Mouse (Mus musculus) large intestine, adult 2 months (tissue): ENCODE results near the gene Fancc. TPM values are rescaled to one million over a fixed set of nuclear protein-coding genes. Genes with fewer than 3 reads are reported as not detected.
A peak's percentile ranks its signal among the peaks of the same experiment; 100 is the strongest.
"Not testable (repeated sequence)": the region's sequence is repeated elsewhere in the genome, so short reads cannot be mapped to it uniquely, and the experiment has no call there.

Source experiments
- DNase-seq: peaks from one replicate; pipeline ENCODE4 v3.0.0-alpha.2; 2012; ENCODE audit warnings: low read depth, low spot score
- WGBS: fragments of 180-500 bp; shearing (Covaris S2); methylation state at CpG from one replicate; pipeline ENCODE4 v1.1.7; 2018; 5-methylcytosine and 5-hydroxymethylcytosine counted together
- polyA plus RNA-seq: library from polyadenylated mRNA; depleted of rRNA; stranded (reverse); fragments of >200 nt; gene quantifications from 2 replicates; pipeline ENCODE4 v1.2.3, GENCODE M21; 2012

Gene Fancc
- polyA plus RNA-seq, 1 experiment: 6.2 TPM

- DNase-seq: no peak
- 30% methylated on average over 10 of the region's 10 CpGs for WGBS
These were observed 171.9 kb downstream of the Fancc start for GRCm38 (mm10) chr13:63324978-63325848.

- WGBS: 35% methylated on average over 3 of the region's 3 CpGs
- DNase-seq: no peak
These were observed 172.8 kb downstream of the Fancc start for GRCm38 (mm10) chr13:63324311-63324710.

DNA sequence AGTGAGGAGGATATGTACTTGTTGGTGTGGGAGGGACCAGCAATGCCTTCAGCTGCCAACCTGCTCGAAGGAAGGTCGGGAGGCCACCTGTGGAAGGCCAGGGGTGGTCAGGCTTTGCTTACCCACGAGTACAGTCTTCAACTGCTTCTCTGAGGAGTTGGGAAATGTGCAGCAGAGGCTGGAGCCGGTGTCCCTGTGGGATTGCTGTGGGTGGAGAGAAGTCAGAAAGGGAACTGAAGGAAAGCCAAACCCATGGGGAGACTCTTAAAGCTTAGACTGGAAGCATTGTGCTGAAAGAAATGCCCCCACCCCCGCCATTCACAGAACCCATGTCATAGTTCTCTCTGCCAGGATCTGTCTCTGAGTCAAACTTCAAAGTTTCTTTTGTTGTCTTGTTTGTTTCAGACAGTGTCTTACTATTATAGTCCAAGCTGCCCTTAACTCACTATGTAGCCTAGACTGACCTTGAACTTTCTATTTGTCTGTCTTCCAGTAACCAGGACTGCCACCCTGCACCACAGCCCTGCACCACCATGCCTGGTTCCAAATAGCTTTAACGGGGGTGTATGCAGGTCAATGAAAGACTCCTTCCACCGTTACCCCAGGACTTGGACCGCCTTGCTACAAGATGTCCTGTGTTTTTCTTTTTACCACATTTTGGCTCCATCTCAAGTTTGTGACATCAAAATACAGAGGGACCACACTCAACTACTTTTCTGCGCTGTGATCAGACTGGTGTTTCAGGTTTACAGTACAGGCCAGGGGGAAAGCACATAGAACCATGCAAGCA lies 173.6 kb downstream of the Fancc start:
- no peak for DNase-seq
- WGBS: 43% methylated on average over 9 of the region's 9 CpGs

GRCm38 (mm10) chr13:63322756-63323155 lies 174.3 kb downstream of the Fancc start:
- 83% methylated on average over 6 of the region's 6 CpGs for WGBS

DNA sequence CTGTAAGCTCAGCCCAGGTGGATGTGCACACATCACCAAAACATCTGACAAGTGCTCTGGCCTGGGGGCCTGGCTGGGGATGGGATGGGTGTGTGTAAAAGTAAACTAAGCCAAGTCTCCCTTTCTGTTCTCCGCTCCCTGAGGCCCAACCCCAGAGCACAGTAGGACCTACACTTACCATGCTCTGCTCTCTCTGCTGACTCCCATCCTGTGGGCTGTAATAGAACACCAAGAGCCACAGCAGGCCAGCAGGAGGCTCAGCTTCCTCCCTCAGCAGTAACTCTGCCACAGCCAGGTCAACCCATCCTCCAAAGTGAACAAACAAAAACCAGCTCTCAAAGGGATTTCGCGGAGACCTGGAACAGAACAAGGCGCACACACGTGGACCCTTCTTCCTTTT lies 175.4 kb downstream of the Fancc start:
- 81% methylated on average over 5 of the region's 5 CpGs for WGBS
- DNase-seq: no peak

More at GRCm38 (mm10) chr13:63322756-63323155, 174.3 kb downstream of the Fancc start:
- no peak for DNase-seq

GRCm38 (mm10) chr13:63319814-63320213 lies 177.3 kb downstream of the Fancc start:
- DNase-seq: no peak
- WGBS: 91% methylated on average over 7 of the region's 7 CpGs

GRCm38 (mm10) chr13:63317681-63318104 lies 179.4 kb downstream of the Fancc start:
- DNase-seq: no peak
- WGBS: 63% methylated on average over 7 of the region's 7 CpGs

DNA sequence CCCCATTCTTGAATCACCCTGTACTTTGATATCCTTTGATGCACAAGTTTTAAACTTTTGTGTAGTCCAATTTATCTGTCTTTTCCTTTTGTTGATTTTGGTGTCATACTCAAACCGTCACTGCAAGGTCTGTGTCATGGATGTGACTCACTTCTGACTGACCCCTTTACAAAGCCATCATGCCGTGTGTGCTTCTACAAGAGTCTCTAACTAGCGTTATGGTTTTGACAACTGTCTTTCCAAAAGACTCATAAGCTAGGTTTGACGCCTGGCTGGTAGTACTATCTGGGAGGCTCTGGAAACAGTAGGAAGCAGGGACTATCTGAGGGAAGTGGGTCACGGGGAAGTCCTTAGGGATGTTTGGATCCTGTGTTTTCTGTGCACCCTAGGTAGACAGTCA lies 180.7 kb downstream of the Fancc start:
- no peak for DNase-seq
- 89% methylated on average over 5 of the region's 5 CpGs for WGBS

GRCm38 (mm10) chr13:63315777-63316176 lies 181.3 kb downstream of the Fancc start:
- 61% methylated on average over 6 of the region's 6 CpGs for WGBS
- DNase-seq: no peak

GRCm38 (mm10) chr13:63315111-63315510 lies 182.0 kb downstream of the Fancc start:
- WGBS: 96% methylated on average over 4 of the region's 4 CpGs
- not testable (repeated sequence) for DNase-seq

DNA sequence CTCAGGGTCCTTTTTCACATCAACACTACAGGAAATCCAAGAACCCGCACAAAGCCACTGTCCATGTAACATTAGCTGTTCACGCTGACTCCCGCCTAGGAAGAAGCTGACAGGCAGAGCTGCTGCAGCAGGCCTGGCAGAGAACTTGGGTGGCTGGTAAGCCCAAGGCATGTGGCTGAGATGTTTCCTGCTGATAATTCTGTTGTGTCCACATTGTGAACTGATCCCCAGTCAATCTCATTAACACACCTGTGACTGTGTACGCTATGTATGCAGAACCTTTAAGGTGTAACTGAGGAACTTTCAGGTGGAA lies 182.5 kb downstream of the Fancc start:
- no peak for DNase-seq
- 82% methylated on average over 4 of the region's 4 CpGs for WGBS

GRCm38 (mm10) chr13:63313748-63314607 lies 183.1 kb downstream of the Fancc start:
- 80% methylated on average over 12 of the region's 12 CpGs for WGBS
- DNase-seq: no peak

DNA sequence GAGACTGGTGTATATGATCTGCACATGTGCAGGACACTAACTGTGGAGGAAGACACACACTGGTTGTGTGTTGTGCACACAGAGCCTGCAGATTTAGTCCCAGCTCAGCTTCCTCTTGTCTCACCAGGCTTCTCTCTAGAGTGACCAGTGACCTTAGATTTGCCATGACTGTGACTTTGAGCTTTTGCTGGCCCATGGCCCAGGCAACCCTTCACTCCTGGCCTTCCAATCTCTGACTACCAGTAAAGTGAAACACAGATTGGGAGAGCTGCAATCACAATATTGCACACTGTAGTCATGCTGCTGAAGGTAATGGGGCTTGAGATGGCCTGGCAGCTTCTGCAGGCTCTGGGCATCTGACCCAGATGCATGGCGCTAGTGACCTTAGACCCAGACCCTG lies 183.8 kb downstream of the Fancc start:
- 94% methylated on average over 1 of the region's 1 CpGs for WGBS
- no peak for DNase-seq

- no peak for DNase-seq
- WGBS: 34% methylated on average over 2 of the region's 2 CpGs
These were observed 185.9 kb downstream of the Fancc start for GRCm38 (mm10) chr13:63311156-63311555.

GRCm38 (mm10) chr13:63309563-63309962 lies 187.5 kb downstream of the Fancc start:
- DNase-seq: no peak
- WGBS: 81% methylated on average over 3 of the region's 3 CpGs

GRCm38 (mm10) chr13:63306768-63307167 lies 190.3 kb downstream of the Fancc start:
- WGBS: 92% methylated on average over 5 of the region's 5 CpGs
- no peak for DNase-seq

GRCm38 (mm10) chr13:63305160-63306011 lies 191.7 kb downstream of the Fancc start:
- no peak for DNase-seq
- 32% methylated on average over 16 of the region's 16 CpGs for WGBS

GRCm38 (mm10) chr13:63304799-63305159 lies 192.3 kb downstream of the Fancc start:
- WGBS: 26% methylated on average over 3 of the region's 3 CpGs
- no peak for DNase-seq

GRCm38 (mm10) chr13:63304124-63304792 lies 192.8 kb downstream of the Fancc start:
- DNase-seq: peak; percentile 78
- 19% methylated on average over 6 of the region's 6 CpGs for WGBS
